Mouse (Mus musculus) liver, embryonic 14.5 days (tissue): ENCODE measurements around the gene Dyx1c1. TPM values are rescaled to one million over a fixed set of nuclear protein-coding genes. Genes with fewer than 3 reads are reported as not detected.

Experiments used
- ATAC-seq: fragments of 200-750 bp; cut with Nextera tagmentation; 2 replicates; pipeline ENCODE4 v1.8.0; 2017; ENCODE audit warnings: moderate number of reproducible peaks, mild to moderate bottlenecking, moderate library complexity; ENCODE audit not compliant: insufficient read depth
- DNase-seq, 3 experiments: peaks; one replicate each; pipeline ENCODE4 v3.0.0-alpha.2; 2012 to 2013; ENCODE audit warnings: low read depth in 3 of 3, low spot score in 3 of 3
- H3K27ac ChIP-seq: fragments of 300-500 bp; sonication (generic); 2 replicates; pipeline ENCODE4 v1.5.1; 2014; ENCODE audit warnings: moderate library complexity, mild to moderate bottlenecking, control low read depth, inconsistent platforms
- H3K27me3 ChIP-seq: fragments of 300-500 bp; sonication (generic); 2 replicates; pipeline ENCODE4 v1.6.1; 2014; ENCODE audit warnings: mild to moderate bottlenecking, low read length, moderate library complexity; ENCODE audit not compliant: control insufficient read depth, insufficient read depth
- H3K36me3 ChIP-seq: fragments of 300-500 bp; sonication (generic); replicated peaks from 2 replicates; pipeline ENCODE4 v1.6.1; 2014; ENCODE audit warnings: low read depth; ENCODE audit not compliant: control insufficient read depth, insufficient read depth
- H3K4me1 ChIP-seq, 2 experiments: fragments of 200-500 bp in 1 of 2; fragments of 300-500 bp in 1 of 2; sonication (generic) in 1 of 2; replicated peaks; 2 replicates each; pipeline ENCODE4 v1.6.1; 2012 to 2014; ENCODE audit warnings: antibody characterized with exemption in 1 of 2, inconsistent platforms in 1 of 2, low read length in 1 of 2; ENCODE audit not compliant: control insufficient read depth in 2 of 2, insufficient read depth in 2 of 2
- H3K4me2 ChIP-seq: fragments of 300-500 bp; sonication (generic); 2 replicates; pipeline ENCODE4 v1.6.1; 2014; ENCODE audit warnings: low read depth, mild to moderate bottlenecking, control low read depth, moderate library complexity
- H3K4me3 ChIP-seq, 2 experiments: fragments of 200-500 bp in 1 of 2; fragments of 300-500 bp in 1 of 2; sonication (generic) in 1 of 2; 2 replicates each; pipeline ENCODE4 v1.5.1; 2012 to 2014; ENCODE audit warnings: low read depth in 2 of 2, low read length in 2 of 2, mild to moderate bottlenecking in 2 of 2, control low read depth in 1 of 2, inconsistent platforms in 1 of 2, moderate library complexity in 1 of 2; ENCODE audit not compliant: insufficient read depth in 1 of 2
- H3K9ac ChIP-seq: fragments of 300-500 bp; sonication (generic); replicated peaks from 2 replicates; pipeline ENCODE4 v1.6.1; 2014; ENCODE audit warnings: mild to moderate bottlenecking, control low read depth, moderate library complexity
- H3K9me3 ChIP-seq: fragments of 300-500 bp; sonication (generic); 2 replicates; pipeline ENCODE4 v1.6.1; 2016; ENCODE audit warnings: low read length, mixed read lengths; ENCODE audit not compliant: control insufficient read depth
- CTCF ChIP-seq: IDR thresholded peaks from 2 replicates; pipeline ENCODE4 v1.5.1; 2016; ENCODE audit warnings: antibody characterized with exemption, low read depth, control low read depth
- EP300 ChIP-seq: IDR thresholded peaks from 2 replicates; pipeline ENCODE4 v1.6.1; 2016; ENCODE audit warnings: antibody characterized with exemption, low read depth
- WGBS: fragments of 180-500 bp; shearing (Covaris S2); extraction: QIAGEN DNeasy Blood & Tissue Kit; methylation state at CpG from one replicate; pipeline ENCODE4 v1.1.7; 2014; ENCODE audit not compliant: insufficient replicate concordance; 5-methylcytosine and 5-hydroxymethylcytosine counted together
- polyA plus RNA-seq, 2 experiments: library from polyadenylated mRNA; depleted of rRNA in 1 of 2; stranded (reverse) in 1 of 2; unstranded in 1 of 2; fragments of >200 nt; fragmentation: Nextera tagmentation in 1 of 2; extraction: Ambion mirVana in 1 of 2; gene quantifications; 2 replicates each; pipeline versions ENCODE4 v1.2.1 to v1.2.3; 2012 to 2014

Gene Dyx1c1
- polyA plus RNA-seq, 2 experiments, result 0.13 to 0.15 TPM

GRCm38 (mm10) chr9:72996167-72996566 lies 37.6 kb downstream of the Dyx1c1 start:
- no peaks in the 10 kb centered on the region for H3K4me1 ChIP-seq
- H3K27me3 ChIP-seq, result no peaks in the 10 kb centered on the region
- no peaks in the 10 kb centered on the region for H3K36me3 ChIP-seq
- H3K4me2 ChIP-seq, result no peak overlapping the region
- H3K9me3 ChIP-seq, result no peaks in the 10 kb centered on the region
- ATAC-seq, result no peak
- no peak overlapping the region for H3K27ac ChIP-seq
- no peak for DNase-seq
- H3K9ac ChIP-seq, result no peak overlapping the region
- H3K4me3 ChIP-seq, result no peak overlapping the region
- no peak for TF ChIP-seq CTCF
- TF ChIP-seq EP300, result no peak

GRCm38 (mm10) chr9:72996806-72997205 lies 38.2 kb downstream of the Dyx1c1 start:
- no peak for DNase-seq
- H3K4me1 ChIP-seq, result no peaks in the 10 kb centered on the region
- no peaks in the 10 kb centered on the region for H3K9me3 ChIP-seq
- no peaks in the 10 kb centered on the region for H3K27me3 ChIP-seq
- H3K4me2 ChIP-seq, result no peak overlapping the region
- no peak for TF ChIP-seq CTCF
- TF ChIP-seq EP300, result no peak
- H3K27ac ChIP-seq, result no peak overlapping the region
- WGBS, result 64% methylated on average over 7 of the region's 7 CpGs
- H3K36me3 ChIP-seq, result no peaks in the 10 kb centered on the region
- H3K9ac ChIP-seq, result no peak overlapping the region
- H3K4me3 ChIP-seq, result no peak overlapping the region
- no peak for ATAC-seq

GRCm38 (mm10) chr9:73000487-73000886 lies 41.9 kb downstream of the Dyx1c1 start:
- no peaks in the 10 kb centered on the region for H3K27me3 ChIP-seq
- WGBS, result 49% methylated on average over 2 of the region's 2 CpGs
- no peak for ATAC-seq

GRCm38 (mm10) chr9:73001314-73002011 lies 42.9 kb downstream of the Dyx1c1 start:
- ATAC-seq (no peak), DNase-seq (no peak)
- TF ChIP-seq CTCF, result no peak
- TF ChIP-seq EP300, result no peak
- 51% methylated on average over 13 of the region's 13 CpGs for WGBS
- peaks cover 0 to 4% of the 10 kb centered on the region in 2 experiments; a peak in 2 of 4 replicates for H3K4me1 ChIP-seq
- no peak overlapping the region for H3K4me3 ChIP-seq
- H3K36me3 ChIP-seq, result no peaks in the 10 kb centered on the region
- no peak overlapping the region for H3K9ac ChIP-seq
- H3K27ac ChIP-seq, result no peak overlapping the region
- no peak overlapping the region for H3K4me2 ChIP-seq
- no peaks in the 10 kb centered on the region for H3K27me3 ChIP-seq
- no peaks in the 10 kb centered on the region for H3K9me3 ChIP-seq

More at GRCm38 (mm10) chr9:73000487-73000886, 41.9 kb downstream of the Dyx1c1 start:
- TF ChIP-seq CTCF (no peak), EP300 (no peak)
- Histone ChIP-seq H3K9ac (no peak overlapping the region), H3K9me3 (no peaks in the 10 kb centered on the region), H3K27ac (no peak overlapping the region), H3K36me3 (no peaks in the 10 kb centered on the region), H3K4me3 (no peak overlapping the region), H3K4me1 (peaks cover 0 to 4% of the 10 kb centered on the region in 2 experiments; a peak in 2 of 4 replicates), H3K4me2 (no peak overlapping the region)
- no peak for DNase-seq

GRCm38 (mm10) chr9:73002177-73002576 lies 43.6 kb downstream of the Dyx1c1 start:
- Histone ChIP-seq H3K9ac (no peak overlapping the region), H3K36me3 (no peaks in the 10 kb centered on the region), H3K9me3 (no peaks in the 10 kb centered on the region), H3K4me1 (peaks cover 0 to 4% of the 10 kb centered on the region in 2 experiments; a peak in 2 of 4 replicates), H3K27me3 (no peaks in the 10 kb centered on the region), H3K4me3 (no peak overlapping the region), H3K27ac (no peak overlapping the region), H3K4me2 (no peak overlapping the region)
- DNase-seq, result no peak
- ATAC-seq, result no peak
- no peak for TF ChIP-seq EP300
- TF ChIP-seq CTCF, result no peak
- 58% methylated on average over 3 of the region's 3 CpGs for WGBS
